Mouse (Mus musculus): ENCODE results near the gene Kdelc2.

DNA sequence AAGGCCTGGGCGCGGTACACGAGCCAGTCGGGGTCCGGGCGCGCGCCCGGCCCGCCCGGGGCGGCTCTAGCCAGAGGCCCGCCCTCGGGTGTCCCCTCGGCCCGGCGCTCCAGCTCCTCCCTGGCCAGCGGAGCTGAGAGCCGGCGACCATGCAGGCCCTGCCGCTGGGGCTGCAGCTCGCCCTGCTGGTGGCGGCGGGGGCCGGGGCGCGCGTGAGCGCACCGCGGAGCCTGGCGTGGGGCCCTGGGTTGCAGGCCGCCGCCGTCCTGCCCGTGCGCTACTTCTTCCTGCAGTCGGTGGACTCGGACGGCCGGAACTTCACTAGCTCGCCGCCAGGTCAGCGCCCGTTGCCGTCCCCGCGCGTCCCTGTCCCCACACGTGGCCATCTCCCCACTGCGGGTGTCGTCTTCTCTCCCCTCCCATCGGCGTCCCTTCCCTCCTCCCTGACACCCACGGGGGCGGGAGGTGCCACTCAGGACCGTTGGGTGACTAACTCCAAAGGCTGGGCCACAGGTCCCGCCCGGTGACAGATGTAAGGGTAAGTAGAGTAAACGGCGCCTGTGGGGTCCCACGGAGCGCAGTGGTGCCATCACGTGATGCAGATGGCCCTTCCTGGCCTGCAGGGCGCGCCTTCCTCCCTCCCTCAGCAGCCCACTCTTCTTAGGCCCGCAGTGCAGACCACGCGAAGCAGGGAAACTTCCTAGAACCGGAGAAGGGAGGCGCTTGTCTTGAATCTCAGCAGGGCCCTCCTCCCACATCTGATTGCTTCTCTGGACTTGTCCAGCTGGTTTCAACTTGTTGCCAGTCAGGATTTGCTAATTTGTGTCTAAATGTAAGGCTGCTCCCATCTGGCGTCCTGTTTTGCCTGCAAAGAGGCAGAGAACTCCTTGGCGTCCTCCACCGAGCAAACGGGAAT is at the start of gene Kdelc2:
- TF ChIP-seq MAFK (IDR thresholded peaks at IDR 0.05; ENCODE audit: insufficient read depth, low read depth, low read length), result no peak
- no peak for TF ChIP-seq ZNF384 (IDR thresholded peaks at IDR 0.05; ENCODE audit: low read depth, low read length)
- TF ChIP-seq CHD2 (IDR thresholded peaks at IDR 0.05; ENCODE audit: low read depth, low read length), result no peak

All from ES-E14 (cell line).